Mouse (Mus musculus): ENCODE results near the gene Tgif1.
A peak's percentile ranks its signal among the peaks of the same experiment; 100 is the strongest.

DNA sequence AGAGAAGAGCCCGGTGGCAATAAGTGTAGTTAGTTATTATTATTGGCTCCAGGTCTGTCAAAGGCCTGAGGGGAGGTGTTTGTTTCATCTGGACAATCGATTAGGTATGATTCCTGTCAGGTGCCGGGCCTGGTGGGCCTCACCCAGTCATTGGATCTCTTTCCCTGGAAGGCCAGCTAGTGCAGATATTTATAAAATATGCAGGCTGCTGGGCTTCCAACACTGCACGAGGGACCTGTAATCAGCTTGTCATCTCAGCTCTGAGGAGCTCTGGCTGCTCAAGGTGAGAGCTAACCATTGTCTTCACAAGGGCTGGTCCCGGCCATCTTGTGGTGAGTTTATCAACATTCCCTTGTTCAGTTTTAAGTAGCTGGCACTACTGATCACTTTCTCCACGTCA, 675 bp upstream of the Tgif1 start:
- TF ChIP-seq GABPA (IDR thresholded peaks at IDR 0.05; ENCODE audit: insufficient replicate concordance, low read depth, low read length), result no peak
- no peak for TF ChIP-seq TCF12 (IDR thresholded peaks at IDR 0.05; ENCODE audit: low read depth, low read length)
- no peak for TF ChIP-seq KAT2A (IDR thresholded peaks at IDR 0.05; ENCODE audit: insufficient replicate concordance, low read length)
- no peak for TF ChIP-seq E2F4 (IDR thresholded peaks at IDR 0.05; ENCODE audit: insufficient replicate concordance, low read depth, low read length)
- TF ChIP-seq CHD1 (IDR thresholded peaks at IDR 0.05; ENCODE audit: low read depth, low read length), result 0 out of 2 replicates have a peak, but pooled peaks have one; percentile 6
- peak; percentile 52; the same call in 1 of the 2 replicates for TF ChIP-seq MXI1 (IDR thresholded peaks at IDR 0.05; ENCODE audit: low read depth, low read length)
- peak in 1 of 2 experiments; percentile 14; a peak in 1 of 4 replicates for TF ChIP-seq CTCF (conservative IDR thresholded peaks at IDR 0.05 in 1 of 2, IDR thresholded peaks at IDR 0.05 in 1 of 2; ENCODE audit: low read depth in 2 of 2, low read length in 2 of 2)
- no peak for TF ChIP-seq NRF1 (IDR thresholded peaks at IDR 0.05; ENCODE audit: low read depth, low read length)
- TF ChIP-seq RCOR1 (conservative IDR thresholded peaks at IDR 0.05; ENCODE audit: low read depth, low read length), result no peak
- TF ChIP-seq POLR2A (IDR thresholded peaks at IDR 0.05; ENCODE audit: low read depth, low read length), result peak; percentile 19; the same call in 1 of the 2 replicates

Measured in CH12.LX (cell line).